Comparison of ENCODE assay signal across 11 mouse cellular contexts in the genomic region with DNA sequence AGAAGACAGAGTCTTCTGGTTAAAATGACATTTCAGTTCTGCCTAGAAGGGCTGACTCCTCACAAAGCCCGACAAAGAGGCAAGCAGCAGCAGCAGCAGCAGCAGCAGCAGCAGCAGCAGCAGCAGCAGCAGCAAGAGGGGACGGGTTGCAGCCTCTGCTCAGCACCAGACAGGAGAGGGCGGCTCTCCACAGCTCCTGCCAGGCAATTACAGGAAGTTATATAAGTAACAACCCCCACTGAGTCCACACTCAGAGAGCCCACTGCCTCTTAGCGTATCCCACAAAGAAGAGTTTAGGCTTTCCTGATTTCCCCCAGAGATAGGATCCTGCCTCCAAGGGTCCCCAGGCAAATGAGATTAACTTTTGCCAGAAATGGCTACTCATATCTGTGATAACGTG.
DNase-seq lines count a peak whose midpoint lies in the region; ATAC-seq and TF ChIP-seq lines count a peak whose summit lies in the region.
"Had no signal": no experiment of that assay in that cellular context is flagged by ENCODE, and none has a peak within 500 bp of the region (broad histone marks: within the 10 kb centered on the region; RNA-seq: fewer than 3 reads in every experiment).

No protein-coding gene starts in this region.

- peak; percentile 63; the same call in 1 of the 2 replicates for ATAC-seq in kidney, embryonic 14.5 days (ENCODE audit: low FRiP score, low TSS enrichment)
- peak; percentile 53 to 76; a peak in 3 of 4 replicates for ATAC-seq in hematopoietic stem cell, adult 5-6 weeks (replicated peaks in 1 of 2; ENCODE audit: insufficient read depth in 1 of 2, low FRiP score in 2 of 2, low TSS enrichment in 1 of 2, low read depth in 1 of 2, poor library complexity in 2 of 2, severe bottlenecking in 2 of 2)
- peak; percentile 63 for ATAC-seq in neural tube, embryonic 13.5 days (ENCODE audit: low read depth)
- ATAC-seq: liver, embryonic 12.5 days had no signal

- no peak overlapping the region for H3K4me3 ChIP-seq in kidney, embryonic 14.5 days (ENCODE audit: low read length)
- no peak overlapping the region for H3K4me3 ChIP-seq in neural tube, embryonic 13.5 days
- H3K4me3 ChIP-seq: liver, embryonic 12.5 days had no signal

- no peak for TF ChIP-seq CTCF in brain, embryonic 14.5 days (IDR thresholded peaks at IDR 0.05; ENCODE audit: borderline replicate concordance, extremely low read depth, insufficient read depth, insufficient read length)

- no peak overlapping the region for H3K4me2 ChIP-seq in kidney, embryonic 14.5 days (replicated peaks; ENCODE audit: low read depth, low read length)
- H3K4me2 ChIP-seq in neural tube, embryonic 13.5 days, result peak overlapping the region; percentile 31
- H3K4me2 ChIP-seq: liver, embryonic 12.5 days had no signal

- H3K9me3 ChIP-seq in kidney, embryonic 14.5 days (ENCODE audit: control insufficient read depth, low read length), result no peaks in the 10 kb centered on the region
- no peaks in the 10 kb centered on the region for H3K9me3 ChIP-seq in neural tube, embryonic 13.5 days
- H3K9me3 ChIP-seq: G1E; liver, embryonic 12.5 days had no signal

- H3K27me3 ChIP-seq in kidney, embryonic 14.5 days (ENCODE audit: control insufficient read depth, insufficient read depth, low read length), result no peaks in the 10 kb centered on the region
- no peaks in the 10 kb centered on the region for H3K27me3 ChIP-seq in neural tube, embryonic 13.5 days
- H3K27me3 ChIP-seq: liver, embryonic 12.5 days had no signal

- no peak for DNase-seq in kidney, adult 11 months
- peak; percentile 40 for DNase-seq in brain, embryonic 14.5 days (ENCODE audit: low read depth)
- DNase-seq in urinary bladder, postnatal 4 days (ENCODE audit: low spot score in 2 of 2), result no peak
- DNase-seq in layer of hippocampus, adult 9-10 months (ENCODE audit: low spot score), result no peak
- DNase-seq: gastrocnemius, postnatal 10 days; kidney, postnatal 25 days had no signal

- 0 out of 2 replicates have a peak, but pooled peaks cover 4% of the 10 kb centered on the region for H3K4me1 ChIP-seq in kidney, embryonic 14.5 days (ENCODE audit: control insufficient read depth, insufficient read depth, low read length)
- H3K4me1 ChIP-seq in neural tube, embryonic 13.5 days (replicated peaks), result peaks cover 11% of the 10 kb centered on the region

- no peak overlapping the region for H3K27ac ChIP-seq in kidney, embryonic 14.5 days (ENCODE audit: low read depth, low read length)
- no peak overlapping the region for H3K27ac ChIP-seq in neural tube, embryonic 13.5 days (replicated peaks)
- H3K27ac ChIP-seq: liver, embryonic 12.5 days had no signal

- H3K36me3 ChIP-seq in kidney, embryonic 14.5 days (ENCODE audit: control insufficient read depth, insufficient read depth, low read length), result no peaks in the 10 kb centered on the region
- no peaks in the 10 kb centered on the region for H3K36me3 ChIP-seq in neural tube, embryonic 13.5 days
- H3K36me3 ChIP-seq: G1E; liver, embryonic 12.5 days had no signal

- TF ChIP-seq POLR2A in brain, embryonic 14.5 days (IDR thresholded peaks at IDR 0.05; ENCODE audit: borderline replicate concordance, extremely low read depth, insufficient read depth, insufficient read length, poor library complexity, severe bottlenecking), result no peak

- 20% methylated on average over 5 of the region's 5 CpGs for WGBS in kidney, embryonic 14.5 days
- 22% methylated on average over 5 of the region's 5 CpGs for WGBS in neural tube, embryonic 13.5 days

- H3K9ac ChIP-seq in kidney, embryonic 14.5 days (ENCODE audit: low read depth, low read length), result no peak overlapping the region
- H3K9ac ChIP-seq in neural tube, embryonic 13.5 days, result peak overlapping the region; percentile 14; the same call in 1 of the 2 replicates
- H3K9ac ChIP-seq: liver, embryonic 12.5 days had no signal
